Mouse (Mus musculus) small intestine, adult 2 months (tissue): ENCODE data around the gene Zfp94.

Source experiments
- CTCF ChIP-seq: fragments of 200-500 bp; IDR thresholded peaks from 2 replicates; pipeline ENCODE4 v1.5.1; 2012; ENCODE audit warnings: low read depth, mild to moderate bottlenecking, control low read depth, inconsistent platforms, low read length, moderate library complexity, mixed read lengths; ENCODE audit not compliant: insufficient replicate concordance, insufficient read length; ENCODE audit errors: extremely low read depth
- POLR2A ChIP-seq: fragments of 200-500 bp; IDR thresholded peaks from 2 replicates; pipeline ENCODE4 v1.6.1; 2012; ENCODE audit warnings: low read depth, mild to moderate bottlenecking, control low read depth, inconsistent platforms, low read length, moderate library complexity

DNA sequence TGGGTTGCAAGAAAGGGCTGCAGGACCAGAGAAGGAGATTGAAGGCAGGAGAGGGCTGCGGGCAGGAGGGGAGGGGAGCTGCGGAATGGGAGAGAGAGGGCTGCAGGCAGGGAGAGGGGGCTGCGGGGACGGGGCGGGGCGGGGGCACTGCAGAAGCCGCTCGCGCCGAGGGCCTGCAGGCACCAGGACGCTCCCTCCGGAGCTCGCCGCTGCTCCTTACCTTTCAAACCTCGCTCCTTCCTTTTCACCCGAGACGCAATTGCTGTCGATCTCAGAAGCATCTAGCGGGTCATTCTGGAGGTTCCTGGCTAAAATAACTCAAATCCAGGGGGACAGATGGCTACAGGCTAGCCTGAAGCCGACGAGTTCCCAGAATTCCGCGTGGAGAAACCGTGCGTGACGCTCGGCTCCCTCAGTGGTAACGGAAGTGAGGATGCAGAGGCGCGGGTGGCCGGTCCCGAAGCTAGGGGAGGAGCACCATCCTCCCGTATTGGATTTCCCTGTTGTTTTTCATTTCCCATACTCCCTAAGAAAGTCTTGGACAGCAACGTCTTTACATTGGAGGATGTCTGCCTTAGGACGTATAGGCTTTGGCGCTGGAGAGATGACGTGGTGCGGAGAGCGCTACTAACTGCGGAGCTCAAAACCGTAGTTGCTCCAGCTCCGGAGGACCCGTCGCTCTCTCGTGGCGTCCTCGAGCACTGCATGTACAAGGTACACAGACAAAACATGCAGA lies 17.3 kb downstream of the Zfp94 start:
- TF ChIP-seq POLR2A (no peak), CTCF (peak; percentile 40; the same call in 1 of the 2 replicates)
